Mouse (Mus musculus): ENCODE results near the gene Tmc3. TPM values are rescaled to one million over a fixed set of nuclear protein-coding genes. Genes with fewer than 3 reads are reported as not detected.

Tmc3 gene
- total RNA-seq, 1 experiment from 2014 or later: 0.29 TPM

- ATAC-seq (replicated peaks; ENCODE audit: insufficient number of reproducible peaks, low FRiP score, low TSS enrichment, poor library complexity, severe bottlenecking): no peak
Measured at GRCm38 (mm10) chr7:83660273-83660691, 75.6 kb downstream of the Tmc3 start.

DNA sequence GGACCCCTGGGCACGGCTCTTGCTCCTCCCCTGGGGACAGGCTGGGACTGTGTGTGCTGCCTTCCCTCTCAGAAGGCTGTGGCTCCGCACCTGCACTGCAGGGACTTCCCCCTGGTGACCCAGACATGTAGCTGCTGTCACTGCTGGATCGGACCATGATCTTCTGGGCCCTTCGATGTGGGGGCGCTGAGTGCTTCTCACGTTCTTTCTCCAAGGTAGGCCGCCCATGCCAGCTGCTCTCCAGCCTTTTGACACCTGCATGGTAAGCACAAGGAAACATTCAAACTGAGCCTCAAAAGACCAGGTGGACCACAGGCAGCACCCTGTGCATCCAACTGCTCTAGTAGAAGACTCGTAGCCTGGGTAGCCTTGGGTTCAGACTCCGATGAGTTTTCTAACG lies 76.3 kb downstream of the Tmc3 start:
- ATAC-seq (replicated peaks; ENCODE audit: insufficient number of reproducible peaks, low FRiP score, low TSS enrichment, poor library complexity, severe bottlenecking): no peak

- ATAC-seq (replicated peaks; ENCODE audit: insufficient number of reproducible peaks, low FRiP score, low TSS enrichment, poor library complexity, severe bottlenecking): no peak
Measured at GRCm38 (mm10) chr7:83661763-83662162, 77.0 kb downstream of the Tmc3 start.

DNA sequence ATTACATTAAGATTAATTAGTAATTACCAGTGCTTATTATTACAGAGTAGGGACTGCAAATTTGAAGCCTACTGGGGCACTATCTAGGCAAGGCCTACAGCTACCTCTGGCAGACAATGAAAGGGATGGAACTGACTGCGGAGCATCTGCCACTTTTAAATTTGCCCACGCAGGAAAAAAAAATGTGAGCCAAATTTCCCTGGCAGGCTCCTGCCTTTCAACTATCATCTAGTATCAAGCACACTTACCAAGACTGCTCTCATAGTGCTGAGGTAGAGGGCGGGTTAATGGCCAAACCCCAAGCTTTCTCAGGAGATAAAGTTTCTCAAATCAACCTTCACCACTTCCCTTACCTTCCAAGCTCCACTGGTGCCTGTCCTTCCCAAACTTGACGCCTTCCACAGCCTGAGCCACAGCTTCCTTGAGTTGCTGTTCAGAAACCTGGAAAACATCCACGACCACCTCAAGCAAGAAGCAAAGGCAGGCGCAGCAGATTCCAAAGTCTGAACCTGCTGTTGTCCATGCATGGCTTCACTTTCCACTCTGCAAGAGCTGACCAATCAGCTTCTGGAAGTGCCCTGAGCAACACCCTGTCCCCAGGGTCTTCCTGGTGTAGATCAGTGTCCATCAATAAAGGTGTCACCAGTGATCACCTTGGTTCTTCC lies 78.1 kb downstream of the Tmc3 start:
- ATAC-seq (replicated peaks; ENCODE audit: insufficient number of reproducible peaks, low FRiP score, low TSS enrichment, poor library complexity, severe bottlenecking): no peak

DNA sequence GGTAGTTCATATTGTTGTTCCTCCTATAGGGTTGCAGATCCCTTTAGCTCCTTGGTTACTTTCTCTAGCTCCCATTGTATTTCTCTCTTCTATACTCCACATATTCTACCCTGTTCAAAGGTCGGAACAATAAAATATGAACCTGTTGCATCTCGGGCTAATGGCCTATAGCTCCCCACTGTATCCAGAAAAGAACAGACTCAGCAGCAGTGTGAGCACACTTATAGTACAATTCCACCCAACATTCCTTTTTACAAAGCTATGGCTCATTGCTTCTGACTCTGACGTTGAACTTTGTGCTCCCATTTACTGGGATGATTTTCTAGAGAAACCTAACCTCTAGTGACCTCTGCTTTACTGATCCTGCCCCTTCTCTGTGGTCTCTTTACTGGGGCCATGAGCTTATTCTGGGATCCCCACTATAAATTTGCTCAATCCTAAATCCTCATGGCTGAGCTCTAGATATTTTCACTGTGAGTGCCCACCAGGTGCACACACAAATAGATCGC lies 81.4 kb downstream of the Tmc3 start:
- no peak for ATAC-seq (replicated peaks; ENCODE audit: insufficient number of reproducible peaks, low FRiP score, low TSS enrichment, poor library complexity, severe bottlenecking)

DNA sequence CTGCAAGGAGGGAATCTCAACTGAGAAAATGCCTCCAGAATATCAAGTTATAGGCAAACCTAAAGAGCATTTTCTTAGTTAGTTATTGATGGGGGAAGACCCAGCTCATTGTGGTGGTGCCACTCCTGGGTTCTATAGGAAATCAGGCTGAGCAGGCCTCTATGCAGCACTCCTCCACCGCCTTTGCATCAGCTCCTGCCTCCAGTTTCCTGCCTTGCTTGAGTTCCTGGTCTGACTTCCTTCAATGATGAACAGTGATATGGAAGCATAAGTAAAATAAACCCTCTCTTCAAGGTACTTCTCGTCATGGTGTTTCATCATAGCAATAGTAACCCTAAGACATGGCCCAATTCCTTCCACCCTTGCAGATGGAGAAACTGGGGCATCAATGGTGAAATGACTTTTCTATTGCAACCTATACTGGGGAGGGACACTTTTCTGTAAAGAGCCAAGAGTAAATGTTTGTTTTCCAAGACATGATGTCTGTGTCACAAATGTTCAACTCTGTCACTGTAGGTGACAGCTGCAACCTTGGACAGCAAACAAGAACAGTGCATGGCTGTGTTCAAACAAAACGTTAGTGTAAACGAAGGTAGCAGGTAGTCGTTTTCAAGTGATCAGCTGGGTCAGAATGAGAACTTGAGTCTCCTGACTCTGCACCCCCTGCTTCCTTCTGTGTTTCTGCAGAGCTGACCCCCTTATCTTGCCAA lies 83.4 kb downstream of the Tmc3 start:
- ATAC-seq (replicated peaks; ENCODE audit: insufficient number of reproducible peaks, low FRiP score, low TSS enrichment, poor library complexity, severe bottlenecking): no peak

- ATAC-seq (replicated peaks; ENCODE audit: insufficient number of reproducible peaks, low FRiP score, low TSS enrichment, poor library complexity, severe bottlenecking): no peak
Measured at GRCm38 (mm10) chr7:83668724-83669123, 84.0 kb downstream of the Tmc3 start.

GRCm38 (mm10) chr7:83671573-83671972 lies 86.8 kb downstream of the Tmc3 start:
- no peak for ATAC-seq (replicated peaks; ENCODE audit: insufficient number of reproducible peaks, low FRiP score, low TSS enrichment, poor library complexity, severe bottlenecking)

Other genes starting within 250 kb of the Tmc3 start
- gene Stard5, start 47.0 kb downstream of the Tmc3 start, total RNA-seq (2017): 32.2 to 38.7 TPM (median 38.0 TPM) in 3 replicates
- gene Il16, start 160.8 kb downstream of the Tmc3 start, total RNA-seq (2017): 184 to 220 TPM (median 193 TPM) in 3 replicates
- gene Cfap161, start 210.0 kb downstream of the Tmc3 start, total RNA-seq (2017): 2.0 TPM in 1 of 3 replicates, not detected in the others

All from monocyte, adult 5-6 weeks (primary cell).